In the genomic region with DNA sequence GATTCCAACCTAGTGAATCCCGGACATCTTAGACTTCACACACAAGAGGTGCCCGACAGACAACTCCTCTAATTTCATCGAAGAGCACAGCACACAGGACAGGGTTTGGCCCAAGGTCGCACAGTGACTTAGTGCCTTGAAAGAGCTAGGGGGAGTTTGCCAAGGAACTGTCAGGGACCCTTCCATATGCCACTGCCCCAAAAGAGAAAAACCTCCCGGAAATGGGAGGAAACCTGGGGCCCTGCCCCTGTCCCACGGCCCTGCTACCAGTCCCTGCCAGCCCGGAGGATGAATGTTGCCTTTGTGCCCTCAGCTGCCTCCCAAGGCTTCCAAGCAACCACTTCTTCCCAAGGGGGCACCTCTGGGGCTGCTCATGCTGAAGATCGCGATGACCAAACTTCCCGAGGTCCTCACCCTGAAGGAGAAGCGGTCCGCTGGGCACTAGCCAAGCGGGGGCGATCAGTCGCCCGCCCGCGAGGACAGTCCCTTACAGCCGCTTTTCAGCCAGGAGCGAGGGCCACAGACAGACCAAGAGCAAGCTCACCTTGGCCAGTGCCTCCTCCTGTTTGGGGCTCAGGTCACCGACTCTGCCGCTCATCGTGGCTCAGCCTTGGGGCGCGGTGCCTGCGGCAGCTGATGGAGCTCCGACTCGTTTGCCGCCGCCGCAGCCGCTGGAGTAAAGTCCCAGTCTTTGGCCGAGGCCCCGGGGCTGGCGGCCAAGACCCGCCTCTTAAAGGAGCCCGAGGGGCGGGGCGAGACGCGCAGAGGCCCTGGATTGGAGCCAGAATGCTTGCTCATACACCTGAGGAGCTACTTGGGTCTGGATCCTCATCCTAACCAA, we compare ENCODE assay signal across 10 mouse cellular contexts. TPM values are rescaled to one million over a fixed set of nuclear protein-coding genes. Genes with fewer than 3 reads are reported as not detected.
DNase-seq lines count a peak whose midpoint lies in the region; ATAC-seq lines count a peak whose summit lies in the region.
"Had no signal": no experiment of that assay in that cellular context is flagged by ENCODE, and none has a peak within 500 bp of the region (broad histone marks: within the 10 kb centered on the region; RNA-seq: fewer than 3 reads in every experiment).

No protein-coding gene starts in this region.

- peak overlapping the region; percentile 80 for H3K9ac ChIP-seq in hindbrain, embryonic 13.5 days

- peak overlapping the region; percentile 70 for H3K4me2 ChIP-seq in hindbrain, embryonic 13.5 days

- peak; percentile 73 for ATAC-seq in hindbrain, embryonic 13.5 days (ENCODE audit: low FRiP score)

- peak; percentile 81 for DNase-seq in layer of hippocampus, adult 11-12 months (ENCODE audit: low spot score)
- DNase-seq in layer of hippocampus, adult 9-10 months (ENCODE audit: low spot score) = no peak
- DNase-seq in cerebellum, postnatal 25 days = peak; percentile 81 to 88
- DNase-seq in frontal cortex, postnatal 36 days (ENCODE audit: low spot score in 2 of 2) = peak; percentile 80
- peak; percentile 66 to 77 for DNase-seq in layer of hippocampus, postnatal 25 days (ENCODE audit: extremely low spot score in 1 of 2, low spot score in 1 of 2)
- peak; percentile 83 for DNase-seq in lung, postnatal 25 days (ENCODE audit: low spot score)
- peak; percentile 81 to 82 for DNase-seq in right cerebral cortex, postnatal 10 days (ENCODE audit: low spot score in 2 of 2)

- H3K4me1 ChIP-seq in hindbrain, embryonic 13.5 days (replicated peaks) = peaks cover 31% of the 10 kb centered on the region

- WGBS in hindbrain, embryonic 13.5 days = 2% methylated on average over 41 of the region's 41 CpGs

- no peaks in the 10 kb centered on the region for H3K36me3 ChIP-seq in hindbrain, embryonic 13.5 days

- H3K4me3 ChIP-seq in hindbrain, embryonic 13.5 days = peak overlapping the region; percentile 54

- H3K27ac ChIP-seq in hindbrain, embryonic 13.5 days = peak overlapping the region; percentile 42

- peaks cover 31% of the 10 kb centered on the region for H3K27me3 ChIP-seq in hindbrain, embryonic 13.5 days
- H3K27me3 ChIP-seq: CH12.LX had no signal

- no peaks in the 10 kb centered on the region for H3K9me3 ChIP-seq in hindbrain, embryonic 13.5 days

RNA-seq across cellular contexts. Expression of gene Sec14l2, which starts 4.9 kb away (rescaled TPM):
- polyA plus RNA-seq in hindbrain, embryonic 13.5 days (2015; fragmentation: Nextera tagmentation; extraction: Ambion mirVana) = 2.3 and 3.4 TPM in 2 replicates
- 10 to 100 TPM; 57.2 to 59.4 TPM for total RNA-seq in layer of hippocampus, postnatal 25 days (2021)

RNA-seq across cellular contexts. Expression of gene Rnf215, which starts 16.7 kb away (rescaled TPM):
- polyA plus RNA-seq in hindbrain, embryonic 13.5 days (2015; fragmentation: Nextera tagmentation; extraction: Ambion mirVana) = 42.9 and 44.0 TPM in 2 replicates
- total RNA-seq in layer of hippocampus, postnatal 25 days (2021) = 10 to 100 TPM; 31.1 to 31.2 TPM

RNA-seq across cellular contexts. Expression of gene Mtfp1, which starts 23.1 kb away (rescaled TPM):
- 5.7 and 6.2 TPM in 2 replicates for polyA plus RNA-seq in hindbrain, embryonic 13.5 days (2015; fragmentation: Nextera tagmentation; extraction: Ambion mirVana)
- total RNA-seq in layer of hippocampus, postnatal 25 days (2021) = 100 to 1,000 TPM; 109 to 126 TPM
- total RNA-seq: neutrophil, adult 5-6 weeks had no signal

RNA-seq across cellular contexts. Expression of gene Ccdc157, which starts 41.8 kb away (rescaled TPM):
- polyA plus RNA-seq in hindbrain, embryonic 13.5 days (2015; fragmentation: Nextera tagmentation; extraction: Ambion mirVana) = 7.2 and 8.1 TPM in 2 replicates
- total RNA-seq in layer of hippocampus, postnatal 25 days (2021) = 10 to 100 TPM; 10.7 to 10.9 TPM

RNA-seq across cellular contexts. Expression of gene Sf3a1, which starts 41.8 kb away (rescaled TPM):
- polyA plus RNA-seq in hindbrain, embryonic 13.5 days (2015; fragmentation: Nextera tagmentation; extraction: Ambion mirVana) = 54.3 and 55.1 TPM in 2 replicates
- total RNA-seq in layer of hippocampus, postnatal 25 days (2021) = 10 to 100 TPM; 68.8 to 69.2 TPM
